Comparison of ENCODE assay signal across 8 mouse cellular contexts in the genomic region with DNA sequence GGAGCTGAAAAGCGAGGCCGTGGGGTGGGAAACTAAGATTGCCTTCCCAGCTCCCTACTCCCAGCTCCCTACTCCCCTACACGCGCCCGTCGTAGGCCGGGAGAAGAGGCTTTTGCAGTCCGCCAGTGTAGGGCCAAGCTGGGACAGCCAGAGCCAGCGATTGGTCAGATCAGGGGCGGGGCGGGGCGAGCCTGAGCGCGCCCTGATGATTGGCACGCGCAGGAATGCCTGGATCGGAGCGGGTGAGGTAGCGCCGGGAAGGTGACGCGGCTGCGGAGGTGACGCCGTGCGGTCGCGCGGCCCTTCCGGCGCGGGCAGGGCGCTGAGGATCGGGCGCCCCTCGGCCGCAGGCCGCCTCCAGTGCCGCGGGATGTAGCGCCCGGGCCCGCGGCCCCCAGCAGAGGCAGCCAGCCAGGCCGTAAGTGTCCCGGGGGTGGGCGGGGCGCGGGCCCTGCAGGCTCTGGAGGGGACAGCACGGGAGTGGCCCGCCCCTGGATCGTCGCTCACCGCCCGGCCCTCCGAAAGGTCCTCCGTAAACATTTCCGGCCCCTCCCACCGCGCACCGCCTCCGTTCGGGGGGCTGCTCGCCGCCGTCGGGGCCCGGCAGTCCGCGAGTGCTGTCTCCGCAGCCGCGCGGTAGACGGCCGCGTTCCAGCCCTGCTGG. TPM values are rescaled to one million over a fixed set of nuclear protein-coding genes. Genes with fewer than 3 reads are reported as not detected.
A peak's percentile ranks its signal among the peaks of the same experiment; 100 is the strongest.
DNase-seq lines count a peak whose midpoint lies in the region; ATAC-seq lines count a peak whose summit lies in the region.

A gene (plus strand): TSS at position 211 of the 664 bp plus-strand sequence.

- peak; percentile 95 to 99 for ATAC-seq in hematopoietic stem cell, adult 5-6 weeks (replicated peaks in 1 of 2; ENCODE audit: insufficient read depth in 1 of 2, low FRiP score in 2 of 2, low TSS enrichment in 1 of 2, low read depth in 1 of 2, poor library complexity in 2 of 2, severe bottlenecking in 2 of 2)
- peak; percentile 99 for ATAC-seq in lung, embryonic 16.5 days (ENCODE audit: low read depth)

- no peaks in the 10 kb centered on the region for H3K27me3 ChIP-seq in lung, embryonic 16.5 days (ENCODE audit: control insufficient read depth, insufficient read depth, low read depth, low read length)

- peak within 1 kb of the TSS; percentile 87 for H3K9ac ChIP-seq in lung, embryonic 16.5 days (ENCODE audit: low read length)

- WGBS in lung, embryonic 16.5 days, result 0% methylated on average over 73 of the region's 77 CpGs

- H3K4me2 ChIP-seq in lung, embryonic 16.5 days (ENCODE audit: low read depth, low read length), result peak within 1 kb of the TSS; percentile 74

- H3K27ac ChIP-seq in lung, embryonic 16.5 days (ENCODE audit: low read length), result peak within 1 kb of the TSS; percentile 97

- H3K36me3 ChIP-seq in lung, embryonic 16.5 days (ENCODE audit: control insufficient read depth, insufficient read depth, low read length), result peaks cover 6% of the 10 kb centered on the region

- H3K9me3 ChIP-seq in lung, embryonic 16.5 days (ENCODE audit: control insufficient read depth, low read length), result no peaks in the 10 kb centered on the region

- peak within 1 kb of the TSS; percentile 84 for H3K4me3 ChIP-seq in lung, embryonic 16.5 days (ENCODE audit: low read length)

- H3K4me1 ChIP-seq in lung, embryonic 16.5 days (replicated peaks; ENCODE audit: control insufficient read depth, insufficient read depth, low read length), result peaks cover 36% of the 10 kb centered on the region

- DNase-seq in MEL-GATA-1-ER (ENCODE audit: extremely low read depth, low read depth), result peak; percentile 87
- peak; percentile 96 for DNase-seq in cerebellum, adult 8-10 months
- peak; percentile 94 for DNase-seq in forelimb bud, embryonic 11.5 days (ENCODE audit: low read depth, low spot score)
- peak; percentile 83 for DNase-seq in layer of hippocampus, adult 9-10 months (ENCODE audit: low spot score)
- peak; percentile 81 for DNase-seq in ovary, postnatal 10 days (ENCODE audit: low spot score)
- DNase-seq in thymus, postnatal 10 days (ENCODE audit: low spot score in 2 of 2), result peak; percentile 88 to 92

RNA-seq across cellular contexts. Expression of the gene that starts here (rescaled TPM):
- 49.1 and 55.6 TPM in 2 replicates for total RNA-seq in hematopoietic stem cell, adult 5-6 weeks (2017)
- 95.5 and 97.4 TPM in 2 replicates for polyA plus RNA-seq in lung, embryonic 16.5 days (2015; fragmentation: Nextera tagmentation; extraction: Ambion mirVana)

Comparison
In these comparisons a context has a peak if more than half of its experiments do, and no peak if none do; other contexts are left out.
1. Peak in every context shown above with its lines: DNase-seq, ATAC-seq, H3K4me3 ChIP-seq and H3K27ac ChIP-seq.